Mouse (Mus musculus) c-Kit-positive CD71-positive TER-119-negative erythroid progenitor cells, embryonic 14.5 days (primary cell): ENCODE results near the gene Ttc27.
A peak's percentile ranks its signal among the peaks of the same experiment; 100 is the strongest.

Experiments
- DNase-seq: peaks from one replicate; pipeline ENCODE4 v3.0.0-alpha.2; 2013; ENCODE audit warnings: low read depth

The Ttc27 gene

GRCm38 (mm10) chr17:74753628-74754104, 36.1 kb downstream of the Ttc27 start:
- DNase-seq: no peak

GRCm38 (mm10) chr17:74754369-74755118, 37.0 kb downstream of the Ttc27 start:
- DNase-seq: no peak

GRCm38 (mm10) chr17:74769390-74769811, 51.9 kb downstream of the Ttc27 start:
- no peak for DNase-seq

- DNase-seq: no peak
Observed at GRCm38 (mm10) chr17:74772364-74772763, 54.8 kb downstream of the Ttc27 start.

- no peak for DNase-seq
Observed at GRCm38 (mm10) chr17:74773556-74773955, 56.0 kb downstream of the Ttc27 start.

- DNase-seq: no peak
Observed at GRCm38 (mm10) chr17:74780133-74780532, 62.6 kb downstream of the Ttc27 start.

- DNase-seq: no peak
Observed at GRCm38 (mm10) chr17:74780627-74781026, 63.1 kb downstream of the Ttc27 start.

- DNase-seq: no peak
Observed at GRCm38 (mm10) chr17:74781911-74782310, 64.4 kb downstream of the Ttc27 start.

GRCm38 (mm10) chr17:74785586-74785985, 68.1 kb downstream of the Ttc27 start:
- DNase-seq: no peak

- no peak for DNase-seq
Observed at GRCm38 (mm10) chr17:74786198-74786734, 68.7 kb downstream of the Ttc27 start.

- no peak for DNase-seq
Observed at GRCm38 (mm10) chr17:74796023-74796699, 78.6 kb downstream of the Ttc27 start.

GRCm38 (mm10) chr17:74799865-74800264, 82.3 kb downstream of the Ttc27 start:
- no peak for DNase-seq

GRCm38 (mm10) chr17:74802765-74803164, 85.2 kb downstream of the Ttc27 start:
- no peak for DNase-seq

GRCm38 (mm10) chr17:74803835-74804234, 86.3 kb downstream of the Ttc27 start:
- DNase-seq: no peak

- DNase-seq: no peak
Observed at GRCm38 (mm10) chr17:74804321-74804930, 86.9 kb downstream of the Ttc27 start.

GRCm38 (mm10) chr17:74807509-74808248, 90.1 kb downstream of the Ttc27 start:
- no peak for DNase-seq

GRCm38 (mm10) chr17:74808330-74808729, 90.8 kb downstream of the Ttc27 start:
- no peak for DNase-seq

GRCm38 (mm10) chr17:74808901-74809300, 91.4 kb downstream of the Ttc27 start:
- no peak for DNase-seq

GRCm38 (mm10) chr17:74810892-74811625, 93.5 kb downstream of the Ttc27 start:
- DNase-seq: peak; percentile 59

GRCm38 (mm10) chr17:74819711-74820110, 102.2 kb downstream of the Ttc27 start:
- DNase-seq: no peak

- no peak for DNase-seq
Observed at GRCm38 (mm10) chr17:74830851-74831250, 113.3 kb downstream of the Ttc27 start.
